Mouse (Mus musculus) kidney, adult 8-10 months (tissue): ENCODE measurements around the gene Ezr.

Experiments
- DNase-seq, 2 experiments: peaks; one replicate each; pipeline ENCODE4 v3.0.0; 2022

The Ezr gene

GRCm38 (mm10) chr17:6766823-6767222, 15.8 kb downstream of the Ezr start:
- DNase-seq = no peak

GRCm38 (mm10) chr17:6765886-6766285, 16.7 kb downstream of the Ezr start:
- no peak for DNase-seq

- peak in 1 of 2 experiments; percentile 61 for DNase-seq
Measured at GRCm38 (mm10) chr17:6764730-6765129, 17.9 kb downstream of the Ezr start.

- DNase-seq = no peak
Measured at GRCm38 (mm10) chr17:6764227-6764593, 18.4 kb downstream of the Ezr start.

- DNase-seq = no peak
Measured at GRCm38 (mm10) chr17:6763513-6764226, 18.9 kb downstream of the Ezr start.

- no peak for DNase-seq
Measured at GRCm38 (mm10) chr17:6759717-6760292, 22.8 kb downstream of the Ezr start.

GRCm38 (mm10) chr17:6758845-6759244, 23.7 kb downstream of the Ezr start:
- no peak for DNase-seq

GRCm38 (mm10) chr17:6757902-6758301, 24.7 kb downstream of the Ezr start:
- no peak for DNase-seq

- DNase-seq = no peak
Measured at GRCm38 (mm10) chr17:6755873-6756272, 26.7 kb downstream of the Ezr start.

- DNase-seq = peak in 1 of 2 experiments; percentile 76
Measured at GRCm38 (mm10) chr17:6755176-6755575, 27.4 kb downstream of the Ezr start.

GRCm38 (mm10) chr17:6752375-6752774, 30.2 kb downstream of the Ezr start:
- DNase-seq = no peak

GRCm38 (mm10) chr17:6751221-6751859, 31.2 kb downstream of the Ezr start:
- no peak for DNase-seq

GRCm38 (mm10) chr17:6748779-6749464, 33.7 kb downstream of the Ezr start:
- no peak for DNase-seq

- DNase-seq = no peak
Measured at GRCm38 (mm10) chr17:6747478-6747877, 35.1 kb downstream of the Ezr start.

GRCm38 (mm10) chr17:6746452-6747231, 35.9 kb downstream of the Ezr start:
- peak; percentile 68 to 73 for DNase-seq

GRCm38 (mm10) chr17:6745975-6746374, 36.6 kb downstream of the Ezr start:
- peak in 1 of 2 experiments; percentile 66 for DNase-seq

GRCm38 (mm10) chr17:6745503-6745902, 37.1 kb downstream of the Ezr start:
- no peak for DNase-seq

- no peak for DNase-seq
Measured at GRCm38 (mm10) chr17:6744871-6745270, 37.7 kb downstream of the Ezr start.

GRCm38 (mm10) chr17:6744366-6744765, 38.2 kb downstream of the Ezr start:
- DNase-seq = peak in 1 of 2 experiments; percentile 2

- DNase-seq = peak in 1 of 2 experiments; percentile 9
Measured at GRCm38 (mm10) chr17:6743787-6744239, 38.8 kb downstream of the Ezr start.

GRCm38 (mm10) chr17:6743039-6743575, 39.5 kb downstream of the Ezr start:
- DNase-seq = peak in 1 of 2 experiments; percentile 1
